Mouse (Mus musculus) embryonic facial prominence, embryonic 12.5 days (tissue): ENCODE results near the gene Rab3gap2. TPM values are rescaled to one million over a fixed set of nuclear protein-coding genes. Genes with fewer than 3 reads are reported as not detected.

Experiments
- ATAC-seq: fragments of 200-750 bp; cut with Nextera tagmentation; 2 replicates; pipeline ENCODE4 v1.8.0; 2017; ENCODE audit not compliant: insufficient number of reproducible peaks, insufficient read depth, low FRiP score, low TSS enrichment
- H3K27ac ChIP-seq: fragments of 300-500 bp; sonication (generic); 2 replicates; pipeline ENCODE4 v1.5.1; 2016; ENCODE audit warnings: mild to moderate bottlenecking
- H3K27me3 ChIP-seq: fragments of 300-500 bp; sonication (generic); 2 replicates; pipeline ENCODE4 v1.6.1; 2016; ENCODE audit warnings: mild to moderate bottlenecking, moderate library complexity
- H3K36me3 ChIP-seq: fragments of 300-500 bp; sonication (generic); 2 replicates; pipeline ENCODE4 v1.6.1; 2016; ENCODE audit warnings: mild to moderate bottlenecking
- H3K4me1 ChIP-seq: fragments of 300-500 bp; sonication (generic); 2 replicates; pipeline ENCODE4 v1.6.1; 2016
- H3K4me2 ChIP-seq: fragments of 300-500 bp; sonication (generic); replicated peaks from 2 replicates; pipeline ENCODE4 v1.6.1; 2016; ENCODE audit warnings: mild to moderate bottlenecking, moderate library complexity
- H3K4me3 ChIP-seq: fragments of 300-500 bp; sonication (generic); 2 replicates; pipeline ENCODE4 v1.5.1; 2016; ENCODE audit warnings: mild to moderate bottlenecking
- H3K9ac ChIP-seq: fragments of 300-500 bp; sonication (generic); 2 replicates; pipeline ENCODE4 v1.6.1; 2016; ENCODE audit warnings: mild to moderate bottlenecking, moderate library complexity
- H3K9me3 ChIP-seq: fragments of 300-500 bp; sonication (generic); 2 replicates; pipeline ENCODE4 v1.6.1; 2016; ENCODE audit warnings: mild to moderate bottlenecking, moderate library complexity
- WGBS: fragments of 180-500 bp; shearing (Covaris S2); methylation state at CpG from one replicate; pipeline ENCODE4 v1.1.7; 2016; 5-methylcytosine and 5-hydroxymethylcytosine counted together
- polyA plus RNA-seq: library from polyadenylated mRNA; unstranded; fragments of >200 nt; fragmentation: Nextera tagmentation; extraction: Ambion mirVana; gene quantifications from 2 replicates; pipeline ENCODE4 v1.2.1, GENCODE M21; 2016

Rab3gap2 gene
- polyA plus RNA-seq, 1 experiment from 2014 or later: 22.7 TPM

DNA sequence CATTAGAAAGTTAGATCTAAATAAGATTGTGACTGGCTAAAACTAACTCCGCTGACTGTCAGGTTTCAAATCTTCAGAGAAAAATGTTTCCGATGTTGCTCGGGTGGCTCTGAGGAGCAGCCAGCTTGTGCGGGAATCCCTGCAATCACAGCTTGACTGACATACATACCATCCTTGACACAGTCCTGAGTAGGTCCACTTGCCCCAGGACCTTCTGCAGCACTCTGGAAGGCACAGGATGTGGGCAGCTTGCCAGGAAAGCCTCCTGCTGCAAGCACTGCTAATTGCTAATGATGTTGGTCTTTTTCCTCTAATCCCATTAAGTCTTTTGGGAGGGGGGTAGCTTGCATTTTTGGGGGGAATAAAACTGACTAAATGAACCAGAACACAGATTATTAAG is 81.3 kb downstream of the Rab3gap2 start:
- no peaks in the 10 kb centered on the region for H3K4me1 ChIP-seq
- no peak overlapping the region for H3K4me3 ChIP-seq
- peaks cover 59% of the 10 kb centered on the region for H3K36me3 ChIP-seq
- no peaks in the 10 kb centered on the region for H3K9me3 ChIP-seq
- no peak overlapping the region for H3K27ac ChIP-seq
- H3K4me2 ChIP-seq: no peak overlapping the region
- H3K27me3 ChIP-seq: no peaks in the 10 kb centered on the region
- H3K9ac ChIP-seq: no peak overlapping the region
- ATAC-seq: no peak
- WGBS: 89% methylated on average over 4 of the region's 4 CpGs

GRCm38 (mm10) chr1:185287066-185287465 is 83.1 kb downstream of the Rab3gap2 start:
- WGBS: 94% methylated on average over 20 of the region's 20 CpGs
- no peak overlapping the region for H3K27ac ChIP-seq
- H3K4me1 ChIP-seq: no peaks in the 10 kb centered on the region
- H3K4me2 ChIP-seq: no peak overlapping the region
- H3K4me3 ChIP-seq: no peak overlapping the region
- peaks cover 70% of the 10 kb centered on the region for H3K36me3 ChIP-seq
- H3K27me3 ChIP-seq: no peaks in the 10 kb centered on the region
- ATAC-seq: no peak
- H3K9ac ChIP-seq: no peak overlapping the region
- H3K9me3 ChIP-seq: no peaks in the 10 kb centered on the region

DNA sequence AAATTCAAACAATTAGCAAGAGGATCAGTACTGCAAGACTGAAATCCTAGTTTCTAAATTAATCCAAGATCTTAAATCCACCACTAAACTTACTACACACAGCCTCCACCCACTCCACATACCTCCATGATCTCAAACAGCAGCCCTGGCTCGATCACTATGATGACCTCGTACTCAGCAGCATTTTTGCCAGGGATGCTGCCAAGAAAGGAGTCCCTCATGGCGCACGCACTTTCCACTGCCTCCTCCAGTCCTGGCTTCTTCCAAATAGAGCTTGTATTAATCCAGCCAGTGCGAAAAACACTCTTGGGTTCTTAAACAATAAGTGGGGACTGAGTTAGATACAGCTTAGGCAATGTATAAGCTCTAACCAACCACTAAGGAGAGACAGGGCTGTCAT is 85.3 kb downstream of the Rab3gap2 start:
- Histone ChIP-seq H3K27me3 (no peaks in the 10 kb centered on the region), H3K9me3 (no peaks in the 10 kb centered on the region), H3K9ac (no peak overlapping the region), H3K27ac (no peak overlapping the region), H3K36me3 (peaks cover 74% of the 10 kb centered on the region), H3K4me1 (no peaks in the 10 kb centered on the region), H3K4me2 (no peak overlapping the region), H3K4me3 (no peak overlapping the region)
- 89% methylated on average over 5 of the region's 5 CpGs for WGBS
- ATAC-seq: no peak

DNA sequence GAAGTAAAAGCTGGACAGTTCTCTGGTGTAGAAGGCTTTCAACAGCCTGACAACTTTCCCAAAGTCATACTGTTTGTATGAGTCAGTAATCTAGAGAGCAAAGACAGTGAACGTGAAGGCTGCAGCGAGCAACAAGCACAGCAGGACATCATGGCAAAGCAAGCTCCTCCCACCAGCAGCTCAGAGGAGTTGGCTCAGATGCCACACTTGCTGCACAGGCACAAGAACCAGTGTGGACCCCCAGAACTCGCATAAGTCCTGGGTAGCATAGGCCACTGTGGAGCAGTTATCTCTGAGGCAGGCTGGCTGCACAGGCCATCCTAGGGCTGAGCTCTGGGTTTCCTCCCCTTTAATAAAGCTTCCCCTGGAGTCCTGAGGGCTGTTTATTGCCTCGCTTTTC is 87.4 kb downstream of the Rab3gap2 start:
- 90% methylated on average over 4 of the region's 4 CpGs for WGBS
- no peak for ATAC-seq
- Histone ChIP-seq H3K27me3 (no peaks in the 10 kb centered on the region), H3K4me1 (no peaks in the 10 kb centered on the region), H3K9ac (no peak overlapping the region), H3K36me3 (peaks cover 74% of the 10 kb centered on the region), H3K9me3 (no peaks in the 10 kb centered on the region), H3K4me3 (no peak overlapping the region), H3K4me2 (no peak overlapping the region), H3K27ac (no peak overlapping the region)

DNA sequence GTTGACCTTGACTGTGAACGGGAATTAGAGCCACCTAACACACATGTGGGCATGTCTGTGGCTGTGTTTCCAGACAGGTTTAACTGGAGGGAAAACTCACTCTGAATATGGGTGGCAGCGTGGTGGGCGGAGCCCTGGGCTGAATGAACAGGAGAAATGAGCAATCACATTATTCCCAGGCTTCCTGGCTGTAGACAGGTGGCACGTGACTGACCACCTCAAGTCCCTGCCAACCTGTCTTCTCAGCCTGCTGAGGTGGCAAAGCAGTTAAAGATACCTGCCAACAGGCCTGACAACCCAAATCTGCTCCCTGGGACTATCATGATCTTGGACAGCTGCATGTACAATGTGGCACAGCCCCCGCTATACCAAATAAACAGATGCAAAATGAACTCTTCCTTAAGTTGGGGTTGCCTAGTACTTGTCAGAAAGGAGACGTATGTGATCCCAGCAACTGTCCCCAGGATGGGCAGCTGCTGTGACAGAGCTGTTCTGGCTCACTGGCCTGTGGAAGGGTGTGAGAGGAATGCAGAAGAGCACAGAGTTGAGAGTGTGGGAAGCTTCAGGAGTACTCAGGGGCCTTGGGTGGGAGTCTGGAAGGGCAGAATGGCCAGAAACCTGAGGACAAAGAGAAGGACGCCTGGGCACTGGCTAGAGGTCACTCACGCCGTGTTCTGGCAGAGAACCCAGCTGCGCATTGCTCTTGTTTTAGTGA is 88.9 kb downstream of the Rab3gap2 start:
- ATAC-seq: no peak
- peaks cover 75% of the 10 kb centered on the region for H3K36me3 ChIP-seq

GRCm38 (mm10) chr1:185296850-185297249 is 92.9 kb downstream of the Rab3gap2 start:
- H3K4me3 ChIP-seq: no peak overlapping the region
- peaks cover 64% of the 10 kb centered on the region for H3K36me3 ChIP-seq
- no peak overlapping the region for H3K4me2 ChIP-seq
- no peaks in the 10 kb centered on the region for H3K9me3 ChIP-seq
- WGBS: 88% methylated on average over 7 of the region's 7 CpGs
- ATAC-seq: no peak
- H3K27me3 ChIP-seq: no peaks in the 10 kb centered on the region
- no peaks in the 10 kb centered on the region for H3K4me1 ChIP-seq
- no peak overlapping the region for H3K9ac ChIP-seq
- H3K27ac ChIP-seq: no peak overlapping the region

More for the DNA sequence above, 88.9 kb downstream of the Rab3gap2 start:
- Histone ChIP-seq H3K9me3 (no peaks in the 10 kb centered on the region), H3K4me2 (no peak overlapping the region), H3K27me3 (no peaks in the 10 kb centered on the region), H3K4me3 (no peak overlapping the region), H3K9ac (no peak overlapping the region), H3K4me1 (no peaks in the 10 kb centered on the region), H3K27ac (no peak overlapping the region)
- 90% methylated on average over 10 of the region's 10 CpGs for WGBS

- Histone ChIP-seq H3K36me3 (peaks cover 58% of the 10 kb centered on the region), H3K9ac (no peak overlapping the region), H3K4me2 (no peak overlapping the region), H3K4me3 (no peak overlapping the region), H3K27me3 (no peaks in the 10 kb centered on the region), H3K27ac (no peak overlapping the region), H3K9me3 (no peaks in the 10 kb centered on the region), H3K4me1 (no peaks in the 10 kb centered on the region)
- ATAC-seq: no peak
- 86% methylated on average over 8 of the region's 8 CpGs for WGBS
Observed at GRCm38 (mm10) chr1:185298496-185298895, 94.6 kb downstream of the Rab3gap2 start.

DNA sequence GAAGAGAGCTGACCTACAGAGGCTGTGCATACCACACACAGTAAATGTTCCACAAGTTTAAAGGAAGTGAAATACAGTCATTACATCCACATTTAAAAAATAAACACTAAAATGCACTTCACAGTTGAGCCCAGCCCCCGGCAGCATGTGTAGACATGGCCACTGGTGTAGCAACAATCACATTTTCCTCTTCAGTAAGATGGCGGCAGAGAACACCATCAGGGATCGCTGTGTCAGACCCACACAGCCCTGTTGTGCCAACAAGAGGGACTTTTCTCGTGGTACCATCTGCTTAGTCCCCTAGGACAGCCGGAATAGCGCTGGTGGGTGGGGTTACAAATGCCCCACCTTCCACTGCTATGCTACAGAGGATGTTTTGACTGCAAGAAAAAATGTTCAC is 98.9 kb downstream of the Rab3gap2 start:
- 94% methylated on average over 6 of the region's 6 CpGs for WGBS
- no peak overlapping the region for H3K9ac ChIP-seq
- no peak overlapping the region for H3K27ac ChIP-seq
- no peaks in the 10 kb centered on the region for H3K9me3 ChIP-seq
- no peak for ATAC-seq
- H3K36me3 ChIP-seq: peaks cover 37% of the 10 kb centered on the region
- no peaks in the 10 kb centered on the region for H3K4me1 ChIP-seq
- no peak overlapping the region for H3K4me2 ChIP-seq
- no peaks in the 10 kb centered on the region for H3K27me3 ChIP-seq
- H3K4me3 ChIP-seq: no peak overlapping the region

- H3K9ac ChIP-seq: no peak overlapping the region
- H3K4me2 ChIP-seq: no peak overlapping the region
- no peak for ATAC-seq
- H3K27ac ChIP-seq: no peak overlapping the region
- H3K4me1 ChIP-seq: no peaks in the 10 kb centered on the region
- 95% methylated on average over 12 of the region's 12 CpGs for WGBS
- H3K36me3 ChIP-seq: peaks cover 30% of the 10 kb centered on the region
- H3K4me3 ChIP-seq: no peak overlapping the region
- no peaks in the 10 kb centered on the region for H3K9me3 ChIP-seq
- H3K27me3 ChIP-seq: no peaks in the 10 kb centered on the region
Observed at GRCm38 (mm10) chr1:185306836-185307235, 102.9 kb downstream of the Rab3gap2 start.

GRCm38 (mm10) chr1:185307645-185308044 is 103.7 kb downstream of the Rab3gap2 start:
- Histone ChIP-seq H3K36me3 (peaks cover 33% of the 10 kb centered on the region), H3K9ac (no peak overlapping the region), H3K4me1 (no peaks in the 10 kb centered on the region), H3K9me3 (no peaks in the 10 kb centered on the region), H3K27me3 (no peaks in the 10 kb centered on the region), H3K27ac (no peak overlapping the region), H3K4me2 (no peak overlapping the region), H3K4me3 (no peak overlapping the region)
- ATAC-seq: no peak
- WGBS: 93% methylated on average over 7 of the region's 7 CpGs

GRCm38 (mm10) chr1:185308334-185308733 is 104.4 kb downstream of the Rab3gap2 start:
- Histone ChIP-seq H3K36me3 (peaks cover 33% of the 10 kb centered on the region), H3K9ac (no peak overlapping the region), H3K27ac (no peak overlapping the region), H3K4me1 (no peaks in the 10 kb centered on the region), H3K9me3 (no peaks in the 10 kb centered on the region), H3K4me3 (no peak overlapping the region), H3K27me3 (no peaks in the 10 kb centered on the region), H3K4me2 (no peak overlapping the region)
- ATAC-seq: no peak
- WGBS: over 99% methylated on average over 2 of the region's 2 CpGs

GRCm38 (mm10) chr1:185308908-185309307 is 105.0 kb downstream of the Rab3gap2 start:
- no peak overlapping the region for H3K4me2 ChIP-seq
- no peaks in the 10 kb centered on the region for H3K27me3 ChIP-seq
- H3K27ac ChIP-seq: no peak overlapping the region
- 80% methylated on average over 4 of the region's 4 CpGs for WGBS
- peaks cover 38% of the 10 kb centered on the region for H3K36me3 ChIP-seq
- H3K9ac ChIP-seq: no peak overlapping the region
- no peak for ATAC-seq
- no peaks in the 10 kb centered on the region for H3K4me1 ChIP-seq
- no peak overlapping the region for H3K4me3 ChIP-seq
- no peaks in the 10 kb centered on the region for H3K9me3 ChIP-seq
